In genomic region chr10:70138150-70138549, GRCm38 (mm10) we compare ENCODE assay signal across 15 mouse cellular contexts. TPM values are rescaled to one million over a fixed set of nuclear protein-coding genes. Genes with fewer than 3 reads are reported as not detected.
DNase-seq lines count a peak whose midpoint lies in the region; ATAC-seq lines count a peak whose summit lies in the region.
"Had no signal": no experiment of that assay in that cellular context is flagged by ENCODE, and none has a peak within 500 bp of the region (broad histone marks: within the 10 kb centered on the region; RNA-seq: fewer than 3 reads in every experiment).

No protein-coding gene starts in this region.

- no peak for ATAC-seq in forebrain, embryonic 16.5 days
- peak; percentile 66 for ATAC-seq in liver, embryonic 15.5 days (ENCODE audit: insufficient read depth)

- H3K4me1 ChIP-seq in forebrain, embryonic 10.5 days = peaks cover 16% of the 10 kb centered on the region
- H3K4me1 ChIP-seq in forebrain, embryonic 16.5 days (replicated peaks; ENCODE audit: control insufficient read depth, insufficient read depth, low read length) = peaks cover 17% of the 10 kb centered on the region
- H3K4me1 ChIP-seq in liver, embryonic 15.5 days (replicated peaks) = peaks cover 62% of the 10 kb centered on the region
- peaks cover 2% of the 10 kb centered on the region; the same call in 1 of the 2 replicates for H3K4me1 ChIP-seq in limb, embryonic 10.5 days

- no peak for DNase-seq in forebrain, embryonic 10.5 days (ENCODE audit: extremely low spot score, low spot score)
- DNase-seq in spleen, postnatal 4 days (ENCODE audit: low spot score in 2 of 2) = peak; percentile 74 to 82
- DNase-seq in spleen, adult 18-20 months = no peak
- DNase-seq in limb, embryonic 10.5 days (ENCODE audit: low spot score) = no peak
- DNase-seq in right cerebral cortex, postnatal 10 days (ENCODE audit: low spot score in 2 of 2) = no peak
- DNase-seq in cerebellum, adult 8-10 months = no peak
- DNase-seq: adrenal gland, adult 8-10 months; cerebellum, adult 9-10 months; heart, adult 11 months; kidney, adult 8-10 months had no signal

- H3K4me3 ChIP-seq in forebrain, embryonic 10.5 days = no peak overlapping the region
- no peak overlapping the region for H3K4me3 ChIP-seq in forebrain, embryonic 16.5 days (replicated peaks; ENCODE audit: low read length)
- no peak overlapping the region for H3K4me3 ChIP-seq in liver, embryonic 15.5 days (replicated peaks)
- H3K4me3 ChIP-seq in limb, embryonic 10.5 days = no peak overlapping the region
- H3K4me3 ChIP-seq: left cerebral cortex, adult 2 months; lung, embryonic 15.5 days; neural tube, embryonic 12.5 days had no signal

- H3K27me3 ChIP-seq in forebrain, embryonic 10.5 days (ENCODE audit: poor library complexity, severe bottlenecking) = no peaks in the 10 kb centered on the region
- H3K27me3 ChIP-seq in forebrain, embryonic 16.5 days (replicated peaks; ENCODE audit: control insufficient read depth, insufficient read depth, low read length) = no peaks in the 10 kb centered on the region
- H3K27me3 ChIP-seq in liver, embryonic 15.5 days = no peaks in the 10 kb centered on the region
- no peaks in the 10 kb centered on the region for H3K27me3 ChIP-seq in limb, embryonic 10.5 days (ENCODE audit: low read depth, poor library complexity, severe bottlenecking)
- H3K27me3 ChIP-seq: lung, embryonic 15.5 days; neural tube, embryonic 12.5 days had no signal

- peak overlapping the region; percentile 48; the same call in 1 of the 2 replicates for H3K27ac ChIP-seq in forebrain, embryonic 10.5 days
- H3K27ac ChIP-seq in forebrain, embryonic 16.5 days (ENCODE audit: low read length) = no peak overlapping the region
- H3K27ac ChIP-seq in liver, embryonic 15.5 days (replicated peaks) = peak overlapping the region; percentile 66; the same call in 1 of the 2 replicates
- no peak overlapping the region for H3K27ac ChIP-seq in limb, embryonic 10.5 days
- H3K27ac ChIP-seq: left cerebral cortex, adult 2 months; lung, embryonic 15.5 days; neural tube, embryonic 12.5 days had no signal

- H3K9ac ChIP-seq in forebrain, embryonic 16.5 days (replicated peaks; ENCODE audit: low read depth, low read length) = no peak overlapping the region
- no peak overlapping the region for H3K9ac ChIP-seq in liver, embryonic 15.5 days
- H3K9ac ChIP-seq: lung, embryonic 15.5 days; neural tube, embryonic 12.5 days had no signal

- H3K9me3 ChIP-seq in forebrain, embryonic 10.5 days = no peaks in the 10 kb centered on the region; the same call in 1 of the 2 replicates
- H3K9me3 ChIP-seq in forebrain, embryonic 16.5 days (ENCODE audit: control insufficient read depth, low read length) = 0 out of 2 replicates have a peak, but pooled peaks cover 2% of the 10 kb centered on the region
- no peaks in the 10 kb centered on the region for H3K9me3 ChIP-seq in liver, embryonic 15.5 days (replicated peaks)
- H3K9me3 ChIP-seq in limb, embryonic 10.5 days (replicated peaks) = no peaks in the 10 kb centered on the region
- H3K9me3 ChIP-seq: lung, embryonic 15.5 days; neural tube, embryonic 12.5 days had no signal

- peaks cover 27% of the 10 kb centered on the region for H3K36me3 ChIP-seq in forebrain, embryonic 10.5 days (replicated peaks)
- H3K36me3 ChIP-seq in forebrain, embryonic 16.5 days (ENCODE audit: control insufficient read depth, insufficient read depth) = no peaks in the 10 kb centered on the region
- H3K36me3 ChIP-seq in liver, embryonic 15.5 days (replicated peaks) = peaks cover 11% of the 10 kb centered on the region
- H3K36me3 ChIP-seq in limb, embryonic 10.5 days = peaks cover 24% of the 10 kb centered on the region

- H3K4me2 ChIP-seq in forebrain, embryonic 16.5 days (ENCODE audit: low read length) = no peak overlapping the region
- H3K4me2 ChIP-seq in liver, embryonic 15.5 days = peak overlapping the region; percentile 45
- H3K4me2 ChIP-seq: lung, embryonic 15.5 days; neural tube, embryonic 12.5 days had no signal

- 69% methylated on average over 8 of the region's 8 CpGs for WGBS in forebrain, embryonic 10.5 days
- 73% methylated on average over 8 of the region's 8 CpGs for WGBS in forebrain, embryonic 16.5 days
- 32% methylated on average over 8 of the region's 8 CpGs for WGBS in liver, embryonic 15.5 days (ENCODE audit: insufficient replicate concordance)
- 68% methylated on average over 8 of the region's 8 CpGs for WGBS in limb, embryonic 10.5 days

RNA-seq across cellular contexts. Expression of gene Ccdc6, which starts 41.2 kb away (rescaled TPM):
- 16.5 and 19.8 TPM in 2 replicates for polyA plus RNA-seq in forebrain, embryonic 10.5 days (2016; fragmentation: Nextera tagmentation; extraction: Ambion mirVana)
- polyA plus RNA-seq in forebrain, embryonic 16.5 days (2015; fragmentation: Nextera tagmentation; extraction: Ambion mirVana) = 16.1 and 18.1 TPM in 2 replicates
- 7.0 and 7.5 TPM in 2 replicates for polyA plus RNA-seq in liver, embryonic 15.5 days (2015; fragmentation: Nextera tagmentation; extraction: Ambion mirVana)
- 15.6 and 15.8 TPM in 2 replicates for polyA plus RNA-seq in limb, embryonic 10.5 days (2016; fragmentation: Nextera tagmentation; extraction: Ambion mirVana)

Comparison
In these comparisons a context has a peak if more than half of its experiments do, and no peak if none do; other contexts are left out.
1. DNase-seq: peak in spleen, postnatal 4 days (2 of 2); none in forebrain, embryonic 10.5 days (single experiment), spleen, adult 18-20 months (0 of 2), limb, embryonic 10.5 days (single experiment), right cerebral cortex, postnatal 10 days (0 of 2) and cerebellum, adult 8-10 months (single experiment).
2. H3K27ac ChIP-seq: peak in forebrain, embryonic 10.5 days (single experiment) and liver, embryonic 15.5 days (single experiment); none in forebrain, embryonic 16.5 days (single experiment) and limb, embryonic 10.5 days (single experiment).